In genomic region chr2:26139034-26139544, GRCm38 (mm10) we compare ENCODE assay signal across 9 mouse cellular contexts. TPM values are rescaled to one million over a fixed set of nuclear protein-coding genes. Genes with fewer than 3 reads are reported as not detected.
A peak's percentile ranks its signal among the peaks of the same experiment; 100 is the strongest.
DNase-seq lines count a peak whose midpoint lies in the region; ATAC-seq lines count a peak whose summit lies in the region.
"Had no signal": no experiment of that assay in that cellular context is flagged by ENCODE, and none has a peak within 500 bp of the region (broad histone marks: within the 10 kb centered on the region; RNA-seq: fewer than 3 reads in every experiment).

No protein-coding gene starts in this region.

- DNase-seq in heart, adult 11 months, result peak; percentile 92
- DNase-seq in heart, postnatal 10 days, result no peak
- peak; percentile 31 for DNase-seq in thymus, postnatal 4 days
- DNase-seq in thymus, postnatal 36 days, result no peak
- DNase-seq in liver, embryonic 13.5 days, result no peak
- DNase-seq in adrenal gland, adult 18-20 months (ENCODE audit: low spot score in 2 of 2), result no peak
- DNase-seq in ovary, adult 18-20 months (ENCODE audit: low spot score), result no peak
- no peak for DNase-seq in left cerebral cortex, postnatal 25 days (ENCODE audit: low spot score in 2 of 2)
- DNase-seq: thymus, adult 18-20 months had no signal

- peak overlapping the region; percentile 95 for H3K9ac ChIP-seq in liver, embryonic 13.5 days

- no peaks in the 10 kb centered on the region for H3K27me3 ChIP-seq in liver, embryonic 13.5 days

- H3K4me3 ChIP-seq in liver, embryonic 13.5 days (replicated peaks), result peak overlapping the region; percentile 91

- peaks cover 61% of the 10 kb centered on the region for H3K4me1 ChIP-seq in liver, embryonic 13.5 days (replicated peaks)

- ATAC-seq in liver, embryonic 13.5 days (ENCODE audit: low read depth), result no peak

- intact Hi-C loops in heart, postnatal 10 days (cut with DNase I), result no loop called here
- intact Hi-C loops in left cerebral cortex, postnatal 25 days (cut with DNase I), result no loop called here

- peak overlapping the region; percentile 93 for H3K27ac ChIP-seq in liver, embryonic 13.5 days

- H3K9me3 ChIP-seq in liver, embryonic 13.5 days (replicated peaks), result no peaks in the 10 kb centered on the region

- 28% methylated on average over 7 of the region's 7 CpGs for WGBS in liver, embryonic 13.5 days (ENCODE audit: insufficient replicate concordance)

- peak overlapping the region; percentile 94 for H3K4me2 ChIP-seq in liver, embryonic 13.5 days

- peaks cover 33% of the 10 kb centered on the region for H3K36me3 ChIP-seq in liver, embryonic 13.5 days

RNA-seq across cellular contexts. Expression of gene Nacc2, which starts 16.1 kb away (rescaled TPM):
- 10 to 100 TPM; 12.2 to 15.9 TPM for total RNA-seq in heart, postnatal 10 days (2021)
- polyA plus RNA-seq in liver, embryonic 13.5 days (2015; fragmentation: Nextera tagmentation; extraction: Ambion mirVana), result 2.5 and 3.6 TPM in 2 replicates
- 10 to 100 TPM; 41.4 to 44.0 TPM for total RNA-seq in adrenal gland, adult 18-20 months (2021)
- total RNA-seq in left cerebral cortex, postnatal 25 days (2021), result 10 to 100 TPM; 64.8 to 75.2 TPM

Comparison
In these comparisons a context has a peak if more than half of its experiments do, and no peak if none do; other contexts are left out.
1. DNase-seq: peak in heart, adult 11 months (single experiment) and thymus, postnatal 4 days (single experiment); none in heart, postnatal 10 days (0 of 2), thymus, postnatal 36 days (0 of 2), liver, embryonic 13.5 days (single experiment), adrenal gland, adult 18-20 months (0 of 2), ovary, adult 18-20 months (single experiment) and left cerebral cortex, postnatal 25 days (0 of 2).